Mouse (Mus musculus): ENCODE results near the gene Tmem245.

GRCm38 (mm10) chr4:56905507-56905906 is 41.7 kb downstream of the Tmem245 start:
- TF ChIP-seq POLR2A (IDR thresholded peaks at IDR 0.05; ENCODE audit: borderline replicate concordance, insufficient read depth, low read length) = no peak
- TF ChIP-seq CTCF (IDR thresholded peaks at IDR 0.05; ENCODE audit: borderline replicate concordance, insufficient read depth, low read depth, low read length) = no peak
